Mouse (Mus musculus): ENCODE results near the gene Chrm3. TPM values are rescaled to one million over a fixed set of nuclear protein-coding genes. Genes with fewer than 3 reads are reported as not detected.

The Chrm3 gene
- polyA plus RNA-seq, 1 experiment from 2014 or later, result 0.08 TPM

- no peak overlapping the region for H3K4me2 ChIP-seq (replicated peaks; ENCODE audit: low read depth, low read length)
- no peak overlapping the region for H3K9ac ChIP-seq (ENCODE audit: low read depth, low read length)
- no peaks in the 10 kb centered on the region for H3K4me1 ChIP-seq (replicated peaks; ENCODE audit: control insufficient read depth, insufficient read depth, low read length)
- no peak overlapping the region for H3K27ac ChIP-seq (ENCODE audit: low read depth, low read length)
- H3K9me3 ChIP-seq (ENCODE audit: control insufficient read depth, low read length), result no peaks in the 10 kb centered on the region
- no peak overlapping the region for H3K4me3 ChIP-seq (ENCODE audit: low read depth, low read length)
- ATAC-seq (ENCODE audit: low FRiP score), result no peak
- H3K36me3 ChIP-seq (ENCODE audit: control insufficient read depth, insufficient read depth, low read length), result no peaks in the 10 kb centered on the region
- WGBS, result 88% methylated on average over 1 of the region's 1 CpGs
- no peak for DNase-seq (ENCODE audit: low spot score)
- no peaks in the 10 kb centered on the region for H3K27me3 ChIP-seq (ENCODE audit: control insufficient read depth, insufficient read depth, low read length)
These were observed 463.4 kb downstream of the Chrm3 start for GRCm38 (mm10) chr13:9897231-9897630.

GRCm38 (mm10) chr13:9895045-9895625 lies 465.5 kb downstream of the Chrm3 start:
- no peak overlapping the region for H3K9ac ChIP-seq (ENCODE audit: low read depth, low read length)
- no peak overlapping the region for H3K4me2 ChIP-seq (replicated peaks; ENCODE audit: low read depth, low read length)
- H3K27me3 ChIP-seq (ENCODE audit: control insufficient read depth, insufficient read depth, low read length), result no peaks in the 10 kb centered on the region
- ATAC-seq (ENCODE audit: low FRiP score) (no peak), DNase-seq (ENCODE audit: low spot score) (no peak)
- no peaks in the 10 kb centered on the region for H3K4me1 ChIP-seq (replicated peaks; ENCODE audit: control insufficient read depth, insufficient read depth, low read length)
- H3K36me3 ChIP-seq (ENCODE audit: control insufficient read depth, insufficient read depth, low read length), result no peaks in the 10 kb centered on the region
- H3K9me3 ChIP-seq (ENCODE audit: control insufficient read depth, low read length), result no peaks in the 10 kb centered on the region
- H3K4me3 ChIP-seq (ENCODE audit: low read depth, low read length), result no peak overlapping the region
- no peak overlapping the region for H3K27ac ChIP-seq (ENCODE audit: low read depth, low read length)
- WGBS, result 83% methylated on average over 11 of the region's 11 CpGs

DNA sequence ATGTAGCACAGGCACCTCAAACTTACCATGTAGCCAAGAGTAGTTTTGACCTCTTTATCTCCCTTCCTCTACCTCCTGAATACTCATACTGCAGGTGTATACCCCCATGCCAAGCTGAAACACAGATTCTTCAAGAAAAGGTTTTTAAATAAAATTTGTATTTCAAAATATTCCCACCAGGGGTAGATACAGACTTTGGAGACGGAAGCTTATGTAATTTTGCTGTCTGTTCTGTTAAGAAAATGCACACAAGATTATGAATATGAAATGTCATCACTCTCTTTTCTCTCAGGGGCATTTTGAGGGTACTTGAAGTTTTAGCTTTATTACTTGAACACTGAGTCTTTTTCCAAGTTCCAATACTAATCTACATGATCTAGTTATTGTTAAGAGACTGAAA lies 469.6 kb downstream of the Chrm3 start:
- ATAC-seq (ENCODE audit: low FRiP score), result no peak
- Histone ChIP-seq H3K4me3 (ENCODE audit: low read depth, low read length) (no peak overlapping the region), H3K4me1 (replicated peaks; ENCODE audit: control insufficient read depth, insufficient read depth, low read length) (no peaks in the 10 kb centered on the region), H3K4me2 (replicated peaks; ENCODE audit: low read depth, low read length) (no peak overlapping the region), H3K36me3 (ENCODE audit: control insufficient read depth, insufficient read depth, low read length) (no peaks in the 10 kb centered on the region), H3K9ac (ENCODE audit: low read depth, low read length) (no peak overlapping the region), H3K27ac (ENCODE audit: low read depth, low read length) (no peak overlapping the region), H3K9me3 (ENCODE audit: control insufficient read depth, low read length) (no peaks in the 10 kb centered on the region), H3K27me3 (ENCODE audit: control insufficient read depth, insufficient read depth, low read length) (no peaks in the 10 kb centered on the region)
- 96% methylated on average over 1 of the region's 1 CpGs for WGBS
- no peak for DNase-seq (ENCODE audit: low spot score)

DNA sequence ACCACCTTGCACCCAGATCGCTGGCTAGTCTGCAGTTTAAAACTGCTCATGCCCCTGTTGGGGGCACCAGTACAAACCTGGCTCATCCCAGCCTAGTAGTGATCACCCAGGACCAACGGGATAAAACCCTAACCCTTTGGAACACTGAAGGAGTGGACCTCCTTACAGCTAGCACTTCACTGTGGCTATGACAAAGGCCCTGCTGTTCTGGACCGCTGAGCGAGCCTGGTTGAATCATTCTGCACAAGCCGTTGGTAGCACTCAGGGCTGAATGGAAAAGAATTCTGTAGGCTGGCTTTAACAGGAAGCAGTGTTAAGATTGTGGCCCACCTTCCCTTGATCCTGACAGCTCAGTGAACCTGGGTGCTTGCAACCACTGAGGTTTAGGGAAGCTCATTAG lies 470.2 kb downstream of the Chrm3 start:
- Histone ChIP-seq H3K36me3 (ENCODE audit: control insufficient read depth, insufficient read depth, low read length) (no peaks in the 10 kb centered on the region), H3K9ac (ENCODE audit: low read depth, low read length) (no peak overlapping the region), H3K27me3 (ENCODE audit: control insufficient read depth, insufficient read depth, low read length) (no peaks in the 10 kb centered on the region), H3K4me3 (ENCODE audit: low read depth, low read length) (no peak overlapping the region), H3K9me3 (ENCODE audit: control insufficient read depth, low read length) (no peaks in the 10 kb centered on the region), H3K27ac (ENCODE audit: low read depth, low read length) (no peak overlapping the region), H3K4me2 (replicated peaks; ENCODE audit: low read depth, low read length) (no peak overlapping the region), H3K4me1 (replicated peaks; ENCODE audit: control insufficient read depth, insufficient read depth, low read length) (no peaks in the 10 kb centered on the region)
- ATAC-seq (ENCODE audit: low FRiP score) (no peak), DNase-seq (ENCODE audit: low spot score) (no peak)
- WGBS, result 74% methylated on average over 5 of the region's 5 CpGs

GRCm38 (mm10) chr13:9889954-9890353 lies 470.7 kb downstream of the Chrm3 start:
- Histone ChIP-seq H3K36me3 (ENCODE audit: control insufficient read depth, insufficient read depth, low read length) (no peaks in the 10 kb centered on the region), H3K9ac (ENCODE audit: low read depth, low read length) (no peak overlapping the region), H3K4me2 (replicated peaks; ENCODE audit: low read depth, low read length) (no peak overlapping the region), H3K27ac (ENCODE audit: low read depth, low read length) (no peak overlapping the region), H3K9me3 (ENCODE audit: control insufficient read depth, low read length) (no peaks in the 10 kb centered on the region), H3K27me3 (ENCODE audit: control insufficient read depth, insufficient read depth, low read length) (no peaks in the 10 kb centered on the region), H3K4me1 (replicated peaks; ENCODE audit: control insufficient read depth, insufficient read depth, low read length) (no peaks in the 10 kb centered on the region), H3K4me3 (ENCODE audit: low read depth, low read length) (no peak overlapping the region)
- ATAC-seq (ENCODE audit: low FRiP score) (no peak), DNase-seq (ENCODE audit: low spot score) (no peak)
- WGBS, result 70% methylated on average over 1 of the region's 1 CpGs

DNA sequence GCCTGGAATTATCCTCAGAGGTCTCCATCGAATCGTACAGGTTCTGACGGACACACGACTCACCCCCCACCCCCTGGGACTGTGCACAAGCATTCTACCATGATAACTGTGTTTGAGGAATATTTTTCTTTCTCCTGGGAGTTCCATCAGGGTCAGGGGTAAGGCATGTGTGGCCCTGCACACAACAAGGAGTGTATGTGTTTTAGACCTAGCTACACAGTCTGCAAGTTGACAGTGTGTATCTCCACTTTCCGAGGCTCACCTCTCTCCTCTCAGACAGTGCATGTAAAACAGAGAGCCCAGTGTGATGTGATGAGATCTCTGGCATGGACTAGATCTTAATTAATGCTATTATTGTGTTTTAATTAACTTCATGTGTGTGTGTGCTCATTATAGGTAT lies 472.4 kb downstream of the Chrm3 start:
- Histone ChIP-seq H3K4me1 (replicated peaks; ENCODE audit: control insufficient read depth, insufficient read depth, low read length) (no peaks in the 10 kb centered on the region), H3K4me3 (ENCODE audit: low read depth, low read length) (no peak overlapping the region), H3K9ac (ENCODE audit: low read depth, low read length) (no peak overlapping the region), H3K36me3 (ENCODE audit: control insufficient read depth, insufficient read depth, low read length) (no peaks in the 10 kb centered on the region), H3K27ac (ENCODE audit: low read depth, low read length) (no peak overlapping the region), H3K4me2 (replicated peaks; ENCODE audit: low read depth, low read length) (no peak overlapping the region), H3K9me3 (ENCODE audit: control insufficient read depth, low read length) (no peaks in the 10 kb centered on the region), H3K27me3 (ENCODE audit: control insufficient read depth, insufficient read depth, low read length) (no peaks in the 10 kb centered on the region)
- DNase-seq (ENCODE audit: low spot score) (no peak), ATAC-seq (ENCODE audit: low FRiP score) (no peak)
- 67% methylated on average over 5 of the region's 5 CpGs for WGBS

DNA sequence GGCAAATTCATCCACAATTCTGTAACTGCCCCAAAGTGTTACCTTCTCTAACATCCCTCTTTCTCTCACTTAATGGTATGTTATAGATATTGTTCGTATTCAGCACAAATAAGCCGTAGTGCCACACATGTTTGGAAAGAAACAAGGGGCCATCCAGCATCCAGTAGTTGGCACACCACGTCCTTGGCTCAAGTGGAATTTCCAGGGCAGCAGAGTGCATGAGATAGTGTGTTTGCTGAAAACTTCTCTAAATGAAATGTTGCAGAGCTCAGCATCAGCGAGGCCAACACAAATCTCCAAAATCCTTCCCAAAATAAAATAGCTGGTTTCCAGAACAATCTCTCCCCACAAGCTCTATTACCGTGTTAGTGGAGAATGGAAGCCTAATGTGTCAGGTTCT lies 473.4 kb downstream of the Chrm3 start:
- ATAC-seq (ENCODE audit: low FRiP score) (no peak), DNase-seq (ENCODE audit: low spot score) (no peak)
- no peak overlapping the region for H3K4me2 ChIP-seq (replicated peaks; ENCODE audit: low read depth, low read length)
- no peaks in the 10 kb centered on the region for H3K4me1 ChIP-seq (replicated peaks; ENCODE audit: control insufficient read depth, insufficient read depth, low read length)
- no peak overlapping the region for H3K9ac ChIP-seq (ENCODE audit: low read depth, low read length)
- H3K36me3 ChIP-seq (ENCODE audit: control insufficient read depth, insufficient read depth, low read length), result no peaks in the 10 kb centered on the region
- no peaks in the 10 kb centered on the region for H3K27me3 ChIP-seq (ENCODE audit: control insufficient read depth, insufficient read depth, low read length)
- 91% methylated on average over 5 of the region's 5 CpGs for WGBS
- H3K4me3 ChIP-seq (ENCODE audit: low read depth, low read length), result no peak overlapping the region
- H3K27ac ChIP-seq (ENCODE audit: low read depth, low read length), result no peak overlapping the region
- H3K9me3 ChIP-seq (ENCODE audit: control insufficient read depth, low read length), result no peaks in the 10 kb centered on the region

DNA sequence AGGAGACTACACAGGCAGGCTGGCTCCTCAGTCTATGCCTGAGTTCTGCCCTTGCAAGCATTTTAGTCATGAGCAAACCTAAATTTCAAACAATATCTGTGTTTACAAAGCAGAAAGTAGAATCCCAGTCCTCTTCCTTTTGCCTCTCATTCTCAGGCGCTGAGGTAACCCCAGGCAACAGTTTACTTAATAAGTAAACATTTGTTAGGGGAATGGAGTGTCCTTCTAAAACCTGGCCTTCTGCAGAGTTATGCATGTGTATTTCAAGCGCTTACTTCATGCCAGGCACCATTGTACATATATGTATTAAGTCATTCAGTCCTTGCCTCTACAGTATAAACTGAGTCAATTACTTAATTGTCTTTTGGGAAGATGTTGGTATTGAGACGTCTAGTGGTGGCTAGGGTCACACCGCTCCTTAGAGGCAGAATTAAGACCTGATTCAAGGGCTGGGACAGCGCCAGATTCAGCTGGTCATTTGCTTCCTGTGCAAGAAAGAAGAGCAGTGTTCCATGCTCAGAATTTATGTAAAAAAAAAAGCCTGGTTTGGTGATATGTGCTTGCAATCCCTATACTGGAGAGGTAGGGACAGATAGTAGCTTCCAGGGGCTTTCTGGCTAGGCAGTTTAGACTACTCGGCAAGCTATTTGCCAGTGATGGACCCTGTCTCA lies 474.0 kb downstream of the Chrm3 start:
- Histone ChIP-seq H3K9me3 (ENCODE audit: control insufficient read depth, low read length) (no peaks in the 10 kb centered on the region), H3K4me1 (replicated peaks; ENCODE audit: control insufficient read depth, insufficient read depth, low read length) (no peaks in the 10 kb centered on the region), H3K4me3 (ENCODE audit: low read depth, low read length) (no peak overlapping the region), H3K27me3 (ENCODE audit: control insufficient read depth, insufficient read depth, low read length) (no peaks in the 10 kb centered on the region), H3K36me3 (ENCODE audit: control insufficient read depth, insufficient read depth, low read length) (no peaks in the 10 kb centered on the region), H3K9ac (ENCODE audit: low read depth, low read length) (no peak overlapping the region), H3K4me2 (replicated peaks; ENCODE audit: low read depth, low read length) (no peak overlapping the region), H3K27ac (ENCODE audit: low read depth, low read length) (no peak overlapping the region)
- DNase-seq (ENCODE audit: low spot score), result no peak
- 78% methylated on average over 6 of the region's 6 CpGs for WGBS
- ATAC-seq (ENCODE audit: low FRiP score), result no peak
